Mouse (Mus musculus) kidney, adult 2 months (tissue): ENCODE measurements at regions not wholly inside any gene's neighbourhood (a gene's known extent, or its start where the extent isn't known, plus 50 kb on each side); places are given as distances from the start of the nearest gene placed in this dataset.

ENCODE experiments used
- CTCF ChIP-seq: fragments of 200-500 bp; conservative IDR thresholded peaks from 2 replicates; pipeline ENCODE4 v1.5.1; 2011; ENCODE audit warnings: low read depth, mild to moderate bottlenecking, control low read depth, low read length, moderate library complexity, mixed read lengths; ENCODE audit not compliant: insufficient read depth, insufficient read length
- POLR2A ChIP-seq: fragments of 200-500 bp; IDR thresholded peaks from one replicate; pipeline ENCODE4 v1.6.1; 2011; ENCODE audit warnings: low read depth, low read length, control low read depth

DNA sequence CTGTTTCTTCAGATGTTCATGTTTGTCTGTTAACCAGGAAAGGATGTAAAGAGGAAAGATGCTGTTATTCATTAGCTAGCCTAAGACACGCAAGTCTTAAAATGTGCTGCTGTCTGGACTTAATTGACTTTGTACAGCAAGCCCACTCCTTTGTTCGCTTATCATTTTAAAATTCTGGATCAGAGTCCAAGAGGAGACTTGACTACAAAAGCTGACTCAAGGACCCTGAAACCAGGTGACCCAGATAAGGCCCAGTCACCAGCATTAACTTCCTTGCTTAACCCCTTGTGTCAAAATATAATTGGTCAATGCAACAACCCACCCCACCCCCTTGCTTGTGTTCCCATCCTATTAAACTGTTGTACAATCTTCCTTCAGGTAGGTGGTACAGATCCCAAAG, 99.9 kb downstream of the Mfap3l start:
- no peak for TF ChIP-seq CTCF
- no peak for TF ChIP-seq POLR2A
